Mouse (Mus musculus) olfactory bulb, adult 2 months (tissue): Measurements from ENCODE around the gene Synpr. TPM values are rescaled to one million over a fixed set of nuclear protein-coding genes. Genes with fewer than 3 reads are reported as not detected.
"Not testable (repeated sequence)": the region's sequence is repeated elsewhere in the genome, so short reads cannot be mapped to it uniquely, and the experiment has no call there.

Experiments used
- H3K27ac ChIP-seq: fragments of 200-500 bp; 2 replicates; pipeline ENCODE4 v1.5.1; 2012; ENCODE audit warnings: low read depth, low read length; ENCODE audit not compliant: insufficient read depth
- H3K4me1 ChIP-seq: fragments of 200-500 bp; 2 replicates; pipeline ENCODE4 v1.6.1; 2012; ENCODE audit warnings: low read length; ENCODE audit not compliant: control insufficient read depth, insufficient read depth
- H3K4me3 ChIP-seq: fragments of 200-500 bp; 2 replicates; pipeline ENCODE4 v1.5.1; 2012; ENCODE audit warnings: mild to moderate bottlenecking, low read depth, low read length, moderate library complexity; ENCODE audit not compliant: insufficient read depth
- CTCF ChIP-seq: fragments of 200-500 bp; IDR thresholded peaks from 2 replicates; pipeline ENCODE4 v1.5.1; 2012; ENCODE audit warnings: low read depth, mild to moderate bottlenecking, low read length, moderate library complexity; ENCODE audit not compliant: insufficient read depth
- POLR2A ChIP-seq: fragments of 200-500 bp; IDR thresholded peaks from 2 replicates; pipeline ENCODE4 v1.6.1; 2012; ENCODE audit warnings: mild to moderate bottlenecking, low read depth, low read length, moderate library complexity; ENCODE audit not compliant: insufficient read depth
- WGBS: fragments of 180-500 bp; shearing (Covaris S2); methylation state at CpG from one replicate; pipeline ENCODE4 v1.1.7; 2018; 5-methylcytosine and 5-hydroxymethylcytosine counted together
- polyA plus RNA-seq: library from polyadenylated mRNA; stranded (reverse); fragments of >200 nt; gene quantifications from 2 replicates; pipeline ENCODE4 v1.2.4, GENCODE M21; 2012; ENCODE audit warnings: low replicate concordance; ENCODE audit not compliant: missing spikeins, insufficient read depth, insufficient read length

The Synpr gene
- polyA plus RNA-seq: 200 TPM in 1 of 2 replicates, not detected in the other

GRCm38 (mm10) chr14:13284091-13284844, at the start of gene Synpr:
Synpr (plus strand) TSS chr14:13284780.
- Histone ChIP-seq H3K27ac (peak within 1 kb of the TSS; percentile 41), H3K4me1 (no peaks in the 10 kb centered on the region), H3K4me3 (peak within 1 kb of the TSS; percentile 50)
- TF ChIP-seq POLR2A (no peak), CTCF (no peak)
- WGBS: 5% methylated on average over 27 of the region's 27 CpGs

DNA sequence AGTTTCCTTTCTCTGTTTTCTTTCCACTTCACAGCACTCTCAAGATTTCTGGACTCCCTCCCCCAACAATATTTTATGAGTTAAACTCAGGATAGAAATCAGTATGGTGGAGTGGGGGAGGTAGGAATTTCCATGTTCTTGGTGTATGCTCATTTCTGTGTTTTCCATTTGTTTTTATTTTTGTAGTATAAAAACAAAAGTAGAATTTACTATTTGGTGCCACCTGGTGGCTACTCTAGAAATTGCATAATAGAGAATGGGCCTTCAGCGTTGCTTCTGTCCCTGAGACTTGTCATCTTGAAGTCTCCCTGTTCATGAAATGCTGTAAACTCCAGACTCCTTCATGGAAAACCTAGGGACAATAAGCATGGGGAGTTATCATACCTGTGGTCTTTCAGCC, 47.7 kb upstream of the Synpr start:
- TF ChIP-seq CTCF (no peak), POLR2A (no peak)
- H3K4me1 ChIP-seq: no peaks in the 10 kb centered on the region
- 5% methylated on average over 1 of the region's 1 CpGs for WGBS
- H3K4me3 ChIP-seq: no peak overlapping the region
- no peak overlapping the region for H3K27ac ChIP-seq

- no peak for TF ChIP-seq CTCF
- no peak for TF ChIP-seq POLR2A
- Histone ChIP-seq H3K4me3 (no peak overlapping the region), H3K4me1 (no peaks in the 10 kb centered on the region), H3K27ac (no peak overlapping the region)
- WGBS: 40% methylated on average over 4 of the region's 4 CpGs
Measured at GRCm38 (mm10) chr14:13247431-13247830, 37.1 kb upstream of the Synpr start.

DNA sequence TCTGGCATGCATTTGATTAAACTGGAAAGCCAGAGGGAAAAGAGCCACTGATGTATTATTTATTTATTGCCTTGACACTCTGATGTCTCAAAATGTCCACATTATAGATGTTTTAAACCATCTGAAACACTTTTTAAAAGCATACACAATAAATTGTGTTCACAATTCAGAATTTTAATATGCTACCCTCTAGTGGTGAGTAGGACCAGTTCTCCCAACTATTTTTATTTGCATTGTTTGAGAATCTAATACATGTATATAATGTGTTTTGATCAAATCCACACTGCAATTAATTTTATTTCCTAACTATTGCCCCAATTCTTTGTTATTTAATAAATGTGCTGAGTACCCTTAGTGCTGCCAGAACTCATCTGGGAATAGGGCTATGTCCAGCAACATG, 35.2 kb upstream of the Synpr start:
- H3K4me3 ChIP-seq: no peak overlapping the region

GRCm38 (mm10) chr14:13252594-13252993, 32.0 kb upstream of the Synpr start:
- H3K4me1 ChIP-seq: 0 out of 2 replicates have a peak, but pooled peaks cover 1% of the 10 kb centered on the region
- WGBS: 97% methylated on average over 1 of the region's 1 CpGs
- no peak overlapping the region for H3K27ac ChIP-seq
- no peak for TF ChIP-seq CTCF
- no peak for TF ChIP-seq POLR2A
- no peak overlapping the region for H3K4me3 ChIP-seq

More for the DNA sequence above, 35.2 kb upstream of the Synpr start:
- Histone ChIP-seq H3K4me1 (no peaks in the 10 kb centered on the region), H3K27ac (no peak overlapping the region)
- TF ChIP-seq POLR2A: no peak
- no peak for TF ChIP-seq CTCF

- H3K4me1 ChIP-seq, H3K27ac ChIP-seq, H3K4me3 ChIP-seq: not testable (repeated sequence)
- 62% methylated on average over 2 of the region's 2 CpGs for WGBS
Measured at GRCm38 (mm10) chr14:13254741-13255140, 29.8 kb upstream of the Synpr start.

GRCm38 (mm10) chr14:13262406-13262805, 22.2 kb upstream of the Synpr start:
- WGBS: 8% methylated on average over 1 of the region's 1 CpGs
- Histone ChIP-seq H3K27ac (no peak overlapping the region), H3K4me1 (0 out of 2 replicates have a peak, but pooled peaks cover 2% of the 10 kb centered on the region), H3K4me3 (no peak overlapping the region)
- TF ChIP-seq CTCF (no peak), POLR2A (no peak)

- TF ChIP-seq CTCF (no peak), POLR2A (no peak)
- H3K4me1 ChIP-seq: no peaks in the 10 kb centered on the region
- no peak overlapping the region for H3K4me3 ChIP-seq
- WGBS: 72% methylated on average over 2 of the region's 2 CpGs
- H3K27ac ChIP-seq: no peak overlapping the region
Measured at GRCm38 (mm10) chr14:13266331-13266730, 18.2 kb upstream of the Synpr start.

- Histone ChIP-seq H3K27ac (no peak overlapping the region), H3K4me1 (no peaks in the 10 kb centered on the region), H3K4me3 (no peak overlapping the region)
- TF ChIP-seq CTCF (no peak), POLR2A (no peak)
- 65% methylated on average over 4 of the region's 4 CpGs for WGBS
Measured at GRCm38 (mm10) chr14:13267181-13267580, 17.4 kb upstream of the Synpr start.
